Mouse (Mus musculus): ENCODE data around the gene Neurod4. TPM values are rescaled to one million over a fixed set of nuclear protein-coding genes. Genes with fewer than 3 reads are reported as not detected.

Neurod4 gene
- total RNA-seq, 2 experiments from 2014 or later: 0.46 to 0.63 TPM

- DNase-seq: no peak
These were observed 45.5 kb downstream of the Neurod4 start for GRCm38 (mm10) chr10:130234576-130234975.

- DNase-seq: no peak
These were observed 47.9 kb downstream of the Neurod4 start for GRCm38 (mm10) chr10:130232117-130232516.

GRCm38 (mm10) chr10:130229584-130229983 lies 50.5 kb downstream of the Neurod4 start:
- peak; percentile 16 to 17 for DNase-seq

- peak; percentile 55 to 63 for DNase-seq
These were observed 51.8 kb downstream of the Neurod4 start for GRCm38 (mm10) chr10:130228246-130228645.

- DNase-seq: no peak
These were observed 55.0 kb downstream of the Neurod4 start for GRCm38 (mm10) chr10:130225034-130225433.

Other genes with a start within 250 kb of the Neurod4 start
- gene Olfr821, start 249.9 kb downstream of the Neurod4 start, total RNA-seq (2021): not detected
- gene Olfr822, start 209.0 kb downstream of the Neurod4 start, total RNA-seq (2021): not detected
- gene Olfr823, start 164.9 kb downstream of the Neurod4 start, total RNA-seq (2021): not detected
- gene Olfr824, start 150.2 kb downstream of the Neurod4 start, total RNA-seq (2021): not detected
- not detected for gene Olfr825, start 113.5 kb downstream of the Neurod4 start, total RNA-seq (2021)
- gene Olfr826, start 96.1 kb downstream of the Neurod4 start, total RNA-seq (2021): not detected
- not detected for gene Olfr827, start 65.8 kb downstream of the Neurod4 start, total RNA-seq (2021)
- under 1 TPM; 0.30 to 0.40 TPM for gene Tespa1, start 42.6 kb upstream of the Neurod4 start, total RNA-seq (2021)
- not detected for gene Vmn2r84, start 114.1 kb upstream of the Neurod4 start, total RNA-seq (2021)
- gene Vmn2r85, start 149.5 kb upstream of the Neurod4 start, total RNA-seq (2021): not detected
- gene Vmn2r86, start 175.8 kb upstream of the Neurod4 start, total RNA-seq (2021): not detected
- not detected for gene Vmn2r87, start 217.2 kb upstream of the Neurod4 start, total RNA-seq (2021)

All from adrenal gland, postnatal 36 days (tissue).